Mouse (Mus musculus): Measurements from ENCODE around the gene Erbb2. TPM values are rescaled to one million over a fixed set of nuclear protein-coding genes. Genes with fewer than 3 reads are reported as not detected.

Gene Erbb2
- total and polyA plus RNA-seq, 2 experiments = 0.72 to 1.0 TPM

DNA sequence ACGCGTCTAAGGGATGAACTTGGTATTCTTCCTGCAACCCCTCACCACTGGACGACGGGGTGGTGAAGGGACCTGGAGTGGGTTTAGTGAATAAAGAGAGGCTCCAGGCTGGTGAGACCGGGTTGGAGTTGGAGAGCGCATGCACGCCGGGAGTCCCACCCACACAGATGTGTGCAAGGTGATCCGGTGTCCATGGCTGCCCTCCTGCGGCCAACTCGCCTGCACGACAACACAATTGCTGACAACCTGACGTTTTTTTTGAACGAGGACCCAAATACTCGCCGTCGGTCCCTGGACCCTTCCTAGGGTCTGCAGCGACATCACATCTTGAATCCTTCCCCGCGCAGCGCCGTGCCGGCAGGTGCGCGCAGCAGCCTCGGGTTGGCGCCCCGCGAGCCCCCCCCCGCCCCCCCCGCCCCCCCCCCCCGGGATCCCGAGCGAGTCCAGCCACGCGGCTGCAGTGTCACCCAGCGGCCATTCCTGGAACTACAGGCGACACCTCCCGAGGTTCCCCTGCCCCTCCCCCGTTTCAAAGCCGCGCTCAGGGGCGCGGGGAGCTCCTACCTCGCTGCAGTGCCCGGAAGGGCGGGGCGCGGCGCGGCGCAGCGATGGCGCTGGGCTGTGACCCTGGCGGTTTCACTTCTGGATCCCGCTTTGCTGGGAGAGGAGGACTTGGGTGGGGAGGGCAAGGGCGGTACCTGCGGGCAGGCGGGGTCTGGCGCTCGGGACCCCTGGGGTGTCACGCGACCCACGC lies 45.3 kb downstream of the Erbb2 start:
- H3K79me2 ChIP-seq (ENCODE audit: control insufficient read depth, insufficient read depth, low read length) = no peaks in the 10 kb centered on the region
- peak; percentile 78 for DNase-seq (ENCODE audit: extremely low read depth, low read depth, low spot score)
- no peaks in the 10 kb centered on the region for H3K27me3 ChIP-seq (ENCODE audit: control insufficient read depth, insufficient read depth, low read length)
- peak overlapping the region; percentile 51 for H3K27ac ChIP-seq (replicated peaks; ENCODE audit: insufficient read depth, low read depth, low read length)
- WGBS = under 1% methylated on average over 59 of the region's 64 CpGs
- H3K9ac ChIP-seq (ENCODE audit: low read depth, low read length) = peak overlapping the region; percentile 72
- peak overlapping the region; percentile 68 for H3K4me3 ChIP-seq (ENCODE audit: insufficient read depth, low read depth, low read length)
- TF ChIP-seq POLR2A (IDR thresholded peaks at IDR 0.05; ENCODE audit: extremely low read depth, insufficient read depth, low read length) = 0 out of 2 replicates have a peak, but pooled peaks have one; percentile 20
- peak; percentile 81 for TF ChIP-seq CTCF (IDR thresholded peaks at IDR 0.05; ENCODE audit: low read depth, low read length)
- peaks cover 29% of the 10 kb centered on the region for H3K36me3 ChIP-seq (ENCODE audit: control insufficient read depth, insufficient read depth, low read length)
- H3K4me1 ChIP-seq (ENCODE audit: control insufficient read depth, insufficient read depth, low read length) = 0 out of 2 replicates have a peak, but pooled peaks cover 3% of the 10 kb centered on the region

DNA sequence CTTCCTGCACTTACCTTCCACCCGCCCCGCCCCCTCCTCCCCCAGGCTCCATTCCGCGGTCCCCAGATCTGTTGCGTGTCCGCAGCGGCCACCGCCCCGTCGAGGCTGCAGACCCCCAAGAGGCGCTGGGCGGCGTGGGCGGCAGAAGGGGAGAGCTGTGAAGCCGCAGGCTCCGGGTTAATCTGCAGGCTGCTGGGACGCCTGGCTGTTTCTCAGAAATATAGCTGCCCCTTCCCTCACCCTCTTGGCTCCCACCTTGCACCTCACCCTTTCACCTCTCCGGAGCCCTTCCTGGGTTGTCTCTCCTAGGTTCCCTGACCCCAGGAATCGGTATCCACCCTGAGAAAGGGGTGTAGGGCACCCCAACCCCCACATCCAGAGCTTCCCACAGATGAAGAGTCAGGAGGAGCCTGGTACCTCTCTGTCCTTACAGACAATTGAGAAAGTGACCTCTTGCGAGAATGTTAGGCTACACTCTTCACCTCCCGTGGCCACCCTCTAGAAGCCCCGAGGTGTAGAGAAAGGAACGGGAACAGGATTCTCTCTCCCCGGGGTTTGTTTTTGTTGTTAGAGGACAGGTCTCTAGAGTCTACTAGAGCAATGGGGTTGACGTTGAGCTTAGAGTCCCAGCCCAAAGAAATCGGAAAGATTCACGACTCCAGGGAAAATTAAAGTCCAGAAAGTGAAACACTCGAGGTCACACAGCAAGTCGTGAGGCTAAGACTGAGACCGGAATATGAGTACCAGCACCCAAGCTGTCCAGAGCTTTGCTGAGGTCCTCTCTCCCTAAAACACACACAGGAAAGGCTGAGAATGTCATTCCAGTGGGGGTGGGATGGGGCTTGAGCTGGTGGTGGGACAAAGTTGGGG lies 46.1 kb downstream of the Erbb2 start:
- peak overlapping the region; percentile 72 for H3K9ac ChIP-seq (ENCODE audit: low read depth, low read length)
- 0 out of 2 replicates have a peak, but pooled peaks cover 3% of the 10 kb centered on the region for H3K4me1 ChIP-seq (ENCODE audit: control insufficient read depth, insufficient read depth, low read length)
- DNase-seq (ENCODE audit: extremely low read depth, low read depth, low spot score) = no peak
- H3K27ac ChIP-seq (replicated peaks; ENCODE audit: insufficient read depth, low read depth, low read length) = no peak overlapping the region
- H3K4me3 ChIP-seq (ENCODE audit: insufficient read depth, low read depth, low read length) = peak overlapping the region; percentile 68
- WGBS = 5% methylated on average over 30 of the region's 30 CpGs
- no peaks in the 10 kb centered on the region for H3K79me2 ChIP-seq (ENCODE audit: control insufficient read depth, insufficient read depth, low read length)
- no peaks in the 10 kb centered on the region for H3K27me3 ChIP-seq (ENCODE audit: control insufficient read depth, insufficient read depth, low read length)
- H3K36me3 ChIP-seq (ENCODE audit: control insufficient read depth, insufficient read depth, low read length) = peaks cover 21% of the 10 kb centered on the region
- TF ChIP-seq POLR2A (IDR thresholded peaks at IDR 0.05; ENCODE audit: extremely low read depth, insufficient read depth, low read length) (no peak), CTCF (IDR thresholded peaks at IDR 0.05; ENCODE audit: low read depth, low read length) (no peak)

DNA sequence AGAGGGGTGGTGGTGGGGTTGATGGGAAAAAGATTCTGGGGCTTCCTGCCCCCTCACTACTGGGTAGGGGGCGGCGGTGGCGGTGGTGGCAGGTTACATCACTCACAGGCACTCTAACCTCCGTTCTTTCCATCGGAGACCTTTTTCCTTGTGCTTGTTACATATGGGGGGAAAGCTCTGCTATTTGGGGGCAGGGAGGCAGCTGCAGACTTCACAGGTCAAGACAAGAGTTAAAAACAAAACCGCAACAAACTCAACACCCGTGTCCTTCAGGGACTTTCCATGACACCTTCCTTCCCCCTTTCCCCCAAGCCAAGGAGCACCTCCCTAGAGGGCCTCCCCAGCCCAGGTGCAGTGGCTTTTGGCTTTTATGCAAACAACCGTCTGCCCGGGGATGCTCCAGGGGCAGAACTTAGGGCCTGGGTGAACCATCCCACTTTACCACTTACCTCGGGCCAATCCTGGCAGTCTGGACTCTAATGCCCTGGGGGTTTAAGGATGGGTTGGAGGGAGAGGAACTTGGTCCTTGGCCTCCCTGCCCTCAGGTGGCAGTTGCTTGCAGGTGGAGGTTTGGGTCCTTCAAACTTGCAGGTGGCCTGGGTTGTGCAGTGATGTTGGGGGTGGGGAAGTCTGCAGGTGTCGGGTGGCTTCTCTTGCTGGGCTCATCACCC lies 46.9 kb downstream of the Erbb2 start:
- 39% methylated on average over 11 of the region's 11 CpGs for WGBS
- no peak for DNase-seq (ENCODE audit: extremely low read depth, low read depth, low spot score)
- TF ChIP-seq POLR2A (IDR thresholded peaks at IDR 0.05; ENCODE audit: extremely low read depth, insufficient read depth, low read length) (no peak), CTCF (IDR thresholded peaks at IDR 0.05; ENCODE audit: low read depth, low read length) (no peak)
- Histone ChIP-seq H3K9ac (ENCODE audit: low read depth, low read length) (no peak overlapping the region), H3K79me2 (ENCODE audit: control insufficient read depth, insufficient read depth, low read length) (no peaks in the 10 kb centered on the region), H3K4me3 (ENCODE audit: insufficient read depth, low read depth, low read length) (no peak overlapping the region), H3K27me3 (ENCODE audit: control insufficient read depth, insufficient read depth, low read length) (no peaks in the 10 kb centered on the region), H3K27ac (replicated peaks; ENCODE audit: insufficient read depth, low read depth, low read length) (no peak overlapping the region), H3K4me1 (ENCODE audit: control insufficient read depth, insufficient read depth, low read length) (0 out of 2 replicates have a peak, but pooled peaks cover 3% of the 10 kb centered on the region), H3K36me3 (ENCODE audit: control insufficient read depth, insufficient read depth, low read length) (peaks cover 14% of the 10 kb centered on the region; the same call in 1 of the 2 replicates)

DNA sequence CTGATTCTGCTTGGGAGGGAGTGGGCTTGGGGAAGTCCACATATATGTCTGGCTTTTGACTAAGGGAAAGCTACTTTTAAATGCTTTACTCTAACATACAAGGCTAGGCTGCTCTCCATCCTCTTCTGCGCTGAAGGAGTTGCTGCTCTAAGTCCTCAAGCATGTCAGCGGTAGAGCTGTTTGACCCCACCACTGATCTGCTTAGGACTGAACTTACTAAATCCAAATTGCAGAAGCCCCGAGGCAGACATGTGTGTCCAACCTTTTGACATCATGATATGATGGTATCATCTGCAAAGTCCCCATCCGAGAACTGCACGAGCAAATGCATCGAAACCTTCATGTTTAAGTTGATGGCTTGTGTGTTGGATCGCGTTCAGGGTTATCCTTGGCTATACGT lies 47.6 kb downstream of the Erbb2 start:
- no peak for TF ChIP-seq CTCF (IDR thresholded peaks at IDR 0.05; ENCODE audit: low read depth, low read length)
- no peak for DNase-seq (ENCODE audit: extremely low read depth, low read depth, low spot score)
- Histone ChIP-seq H3K4me3 (ENCODE audit: insufficient read depth, low read depth, low read length) (no peak overlapping the region), H3K79me2 (ENCODE audit: control insufficient read depth, insufficient read depth, low read length) (no peaks in the 10 kb centered on the region), H3K27me3 (ENCODE audit: control insufficient read depth, insufficient read depth, low read length) (no peaks in the 10 kb centered on the region), H3K4me1 (ENCODE audit: control insufficient read depth, insufficient read depth, low read length) (0 out of 2 replicates have a peak, but pooled peaks cover 3% of the 10 kb centered on the region), H3K9ac (ENCODE audit: low read depth, low read length) (no peak overlapping the region), H3K27ac (replicated peaks; ENCODE audit: insufficient read depth, low read depth, low read length) (no peak overlapping the region), H3K36me3 (ENCODE audit: control insufficient read depth, insufficient read depth, low read length) (peaks cover 8% of the 10 kb centered on the region; the same call in 1 of the 2 replicates)
- WGBS = 82% methylated on average over 9 of the region's 9 CpGs

DNA sequence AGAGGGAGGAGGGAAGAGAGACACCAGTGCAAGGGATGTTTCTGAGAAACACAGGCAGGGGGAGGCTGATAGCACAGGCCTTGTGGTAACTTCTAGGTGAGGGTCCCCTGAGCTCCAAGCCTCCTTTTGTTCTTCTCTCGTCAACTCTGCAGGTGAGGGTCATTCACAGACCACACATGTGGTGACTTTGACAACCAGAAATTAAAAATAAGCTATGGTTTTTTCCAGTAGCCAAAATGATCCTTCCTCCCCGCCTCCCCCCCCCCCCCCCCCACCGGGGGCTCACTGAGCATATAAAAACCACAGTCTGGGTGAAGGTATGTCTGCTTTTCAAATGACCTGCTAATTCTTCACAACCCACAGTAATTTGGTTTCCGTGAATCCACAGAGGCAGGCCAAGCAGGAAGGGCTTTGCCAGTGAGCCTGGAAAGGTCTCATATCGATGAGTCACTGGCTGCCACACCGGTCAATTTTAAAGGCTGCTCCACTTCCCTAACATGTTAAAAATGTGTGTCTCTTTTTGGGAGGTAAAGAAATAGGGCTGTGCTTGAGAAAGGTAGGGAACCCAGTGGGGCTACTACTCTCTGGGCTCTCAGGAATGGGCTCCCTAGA lies 48.9 kb downstream of the Erbb2 start:
- 72% methylated on average over 6 of the region's 6 CpGs for WGBS
- DNase-seq (ENCODE audit: extremely low read depth, low read depth, low spot score) = no peak
- Histone ChIP-seq H3K27me3 (ENCODE audit: control insufficient read depth, insufficient read depth, low read length) (no peaks in the 10 kb centered on the region), H3K4me1 (ENCODE audit: control insufficient read depth, insufficient read depth, low read length) (0 out of 2 replicates have a peak, but pooled peaks cover 3% of the 10 kb centered on the region), H3K36me3 (ENCODE audit: control insufficient read depth, insufficient read depth, low read length) (no peaks in the 10 kb centered on the region), H3K79me2 (ENCODE audit: control insufficient read depth, insufficient read depth, low read length) (no peaks in the 10 kb centered on the region), H3K9ac (ENCODE audit: low read depth, low read length) (no peak overlapping the region), H3K27ac (replicated peaks; ENCODE audit: insufficient read depth, low read depth, low read length) (no peak overlapping the region), H3K4me3 (ENCODE audit: insufficient read depth, low read depth, low read length) (no peak overlapping the region)
- TF ChIP-seq CTCF (IDR thresholded peaks at IDR 0.05; ENCODE audit: low read depth, low read length) (no peak), POLR2A (IDR thresholded peaks at IDR 0.05; ENCODE audit: extremely low read depth, insufficient read depth, low read length) (no peak)

Measured in liver, adult 2 months (tissue).